Mouse (Mus musculus) testis, adult 2 months (tissue): ENCODE results near the gene Pbx4.

Source experiments
- CTCF ChIP-seq: fragments of 200-500 bp; IDR thresholded peaks from 2 replicates; pipeline ENCODE4 v1.5.1; 2012; ENCODE audit warnings: low read depth, mild to moderate bottlenecking, inconsistent platforms, low read length, moderate library complexity; ENCODE audit not compliant: control insufficient read depth, insufficient read depth, insufficient replicate concordance
- POLR2A ChIP-seq: fragments of 200-500 bp; IDR thresholded peaks from 2 replicates; pipeline ENCODE4 v1.6.1; 2012; ENCODE audit warnings: low read depth, mild to moderate bottlenecking, inconsistent platforms, low read length, moderate library complexity; ENCODE audit not compliant: control insufficient read depth

- no peak for TF ChIP-seq POLR2A
- no peak for TF ChIP-seq CTCF
These were observed 31.9 kb downstream of the Pbx4 start for GRCm38 (mm10) chr8:69864180-69864579.
